Mouse (Mus musculus) CH12.LX (cell line): ENCODE data around the gene Gm3676. TPM values are rescaled to one million over a fixed set of nuclear protein-coding genes. Genes with fewer than 3 reads are reported as not detected.
"Not testable (repeated sequence)": the region's sequence is repeated elsewhere in the genome, so short reads cannot be mapped to it uniquely, and the experiment has no call there.

Experiments
- DNase-seq: peaks from one replicate; pipeline ENCODE4 v3.0.0-alpha.2; 2013; ENCODE audit errors: extremely low read depth
- H3K27ac ChIP-seq: 2 replicates; pipeline ENCODE4 v1.5.1; 2012; ENCODE audit warnings: low read depth, mild to moderate bottlenecking, control low read depth, moderate library complexity; ENCODE audit not compliant: insufficient read depth
- H3K27me3 ChIP-seq: replicated peaks from 2 replicates; pipeline ENCODE3; 2012; ENCODE audit warnings: inconsistent platforms
- H3K36me3 ChIP-seq, 2 experiments: replicated peaks in 1 of 2; 2 replicates each; pipeline versions ENCODE3 to v1.6.1; 2012; ENCODE audit warnings: inconsistent platforms in 1 of 2, low read length in 1 of 2, mild to moderate bottlenecking in 1 of 2, mixed read lengths in 1 of 2, moderate library complexity in 1 of 2; ENCODE audit not compliant: control insufficient read depth in 1 of 2, insufficient read depth in 1 of 2
- H3K4me1 ChIP-seq, 2 experiments: 2 replicates each; pipeline ENCODE4 v1.6.1; 2012; ENCODE audit warnings: inconsistent platforms in 1 of 2, moderate library complexity in 1 of 2; ENCODE audit not compliant: insufficient read depth in 2 of 2, control insufficient read depth in 1 of 2
- H3K4me2 ChIP-seq: 2 replicates; pipeline ENCODE4 v1.6.1; 2012; ENCODE audit warnings: low read depth, mild to moderate bottlenecking, control low read depth; ENCODE audit not compliant: poor library complexity, insufficient read depth, severe bottlenecking
- H3K4me3 ChIP-seq, 3 experiments: fragments of 150-350 bp in 1 of 3; sonication (generic) in 1 of 3; replicated peaks in 1 of 3; 2 replicates each; pipeline versions ENCODE3 to v1.5.1; 2011 to 2012; ENCODE audit warnings: low read depth in 2 of 3, low read length in 2 of 3, mild to moderate bottlenecking in 2 of 3, moderate library complexity in 2 of 3, control low read depth in 1 of 3, improper control_type of control experiment in 1 of 3, inconsistent platforms in 1 of 3, mixed read lengths in 1 of 3; ENCODE audit not compliant: poor library complexity in 1 of 3
- H3K79me2 ChIP-seq: replicated peaks from 2 replicates; pipeline ENCODE4 v1.6.1; 2012; ENCODE audit warnings: mild to moderate bottlenecking, moderate library complexity; ENCODE audit not compliant: control insufficient read depth, poor library complexity, insufficient read depth, severe bottlenecking; ENCODE audit errors: extremely low read depth
- H3K9ac ChIP-seq: 2 replicates; pipeline ENCODE4 v1.6.1; 2012; ENCODE audit warnings: low read depth, mild to moderate bottlenecking, control low read depth, moderate library complexity; ENCODE audit not compliant: insufficient read depth
- H3K9me3 ChIP-seq: replicated peaks from 2 replicates; pipeline ENCODE3; 2012; ENCODE audit warnings: low read length, inconsistent platforms, mixed read lengths
- dilution Hi-C: fragments of 300-500 bp; cut with MboI; formaldehyde crosslinking; loops from 2 replicates; pipeline ENCODE4 v1.14.3; 2020; ENCODE audit warnings: low sequenced_read_pairs; ENCODE audit not compliant: extremely low pct_unique_long_range_greater_than_20kb, extremely low pct_ligation_motif_present
- in situ Hi-C: fragments of 300-500 bp; cut with MboI; formaldehyde crosslinking; loops from 3 replicates; pipeline ENCODE4 v1.14.3; 2019; ENCODE audit warnings: low sequenced_read_pairs, low pct_ligation_motif_present, low pct_unique_long_range_greater_than_20kb, mixed read lengths
- polyA plus RNA-seq: library from polyadenylated mRNA; unstranded; fragments of >175 nt; gene quantifications from 2 replicates; pipeline ENCODE4 v1.2.1, GENCODE M21; 2012; ENCODE audit warnings: low read depth; ENCODE audit not compliant: insufficient read length
- total RNA-seq, 2 experiments: library from RNA; depleted of rRNA; stranded (reverse); fragments of 300-350 nt in 1 of 2; fragments of >200 nt in 1 of 2; gene quantifications; 2 replicates each; pipeline ENCODE4 v1.2.3; 2012 to 2014

Gene Gm3676
- total RNA-seq (2012; rRNA removed) (not detected in 2 replicates), total RNA-seq (2014; rRNA removed) (not detected in 2 replicates), polyA plus RNA-seq (not detected in 2 replicates)

GRCm38 (mm10) chr14:41646387-41646786 lies at the start of gene Gm3676:
Gene Gm3676, minus strand, starts transcription at chr14:41646487.
- DNase-seq, H3K4me1 ChIP-seq, H3K4me2 ChIP-seq, dilution Hi-C loops, H3K9ac ChIP-seq, H3K4me3 ChIP-seq, H3K79me2 ChIP-seq, H3K27ac ChIP-seq, H3K36me3 ChIP-seq, in situ Hi-C loops, H3K27me3 ChIP-seq, H3K9me3 ChIP-seq: not testable (repeated sequence)

DNA sequence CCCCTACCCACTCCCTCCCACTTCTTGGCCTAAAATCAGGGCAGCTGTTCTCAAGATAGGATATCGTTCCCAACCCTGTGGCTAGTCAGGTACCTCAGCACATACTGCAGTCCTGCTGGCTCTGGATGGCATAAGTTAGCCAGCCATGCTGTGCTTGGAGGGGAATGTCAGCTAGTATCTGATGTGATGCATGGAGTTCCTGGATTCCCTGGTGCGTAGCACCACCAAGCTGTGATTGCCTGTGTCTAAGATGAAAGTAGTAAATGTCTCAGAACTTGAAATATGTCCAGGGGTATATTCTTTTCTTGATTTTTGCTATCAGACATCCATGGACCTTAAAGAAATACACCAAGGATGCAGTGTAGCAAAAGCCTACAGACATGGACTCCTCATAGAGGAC lies 1.9 kb upstream of the Gm3676 start:
- H3K9me3 ChIP-seq, H3K27ac ChIP-seq, H3K9ac ChIP-seq, H3K4me2 ChIP-seq, dilution Hi-C loops, H3K79me2 ChIP-seq, H3K4me3 ChIP-seq, H3K36me3 ChIP-seq, H3K27me3 ChIP-seq, H3K4me1 ChIP-seq, DNase-seq, in situ Hi-C loops: not testable (repeated sequence)

GRCm38 (mm10) chr14:41630144-41630543 lies 16.1 kb downstream of the Gm3676 start:
- H3K27ac ChIP-seq, H3K9me3 ChIP-seq, DNase-seq, H3K4me1 ChIP-seq, H3K36me3 ChIP-seq, H3K4me3 ChIP-seq, H3K27me3 ChIP-seq, H3K79me2 ChIP-seq, dilution Hi-C loops, in situ Hi-C loops, H3K4me2 ChIP-seq, H3K9ac ChIP-seq: not testable (repeated sequence)

DNA sequence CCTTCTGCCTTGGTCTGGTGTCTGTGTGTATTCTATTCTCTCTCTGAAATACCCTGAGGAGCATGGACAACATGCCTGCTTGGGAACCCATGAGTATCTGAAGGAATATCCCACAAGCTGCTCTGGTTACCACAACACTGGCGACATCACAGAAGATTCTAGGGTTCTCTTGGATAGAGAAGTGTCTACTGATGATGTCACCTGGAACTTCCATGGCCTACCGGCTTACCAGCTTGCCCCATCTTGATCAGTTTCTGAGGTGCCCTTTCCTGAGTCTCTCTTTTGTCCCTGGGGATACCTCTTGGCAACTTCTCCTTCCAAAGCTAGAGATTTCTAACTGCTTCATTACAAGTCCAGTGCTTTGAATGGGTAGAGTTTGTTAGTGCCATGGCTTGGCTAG lies 21.8 kb downstream of the Gm3676 start, which contains the start of gene Gm3072:
Gene Gm3072 (minus strand): TSS at position 101 of the 400 bp plus-strand sequence.
- H3K36me3 ChIP-seq, H3K9me3 ChIP-seq, H3K4me3 ChIP-seq, H3K79me2 ChIP-seq, H3K9ac ChIP-seq, in situ Hi-C loops, H3K4me2 ChIP-seq, H3K27me3 ChIP-seq, H3K27ac ChIP-seq, DNase-seq, dilution Hi-C loops, H3K4me1 ChIP-seq: not testable (repeated sequence)

GRCm38 (mm10) chr14:41622535-41622934 lies 23.8 kb downstream of the Gm3676 start:
- DNase-seq, H3K27ac ChIP-seq, H3K4me1 ChIP-seq, H3K36me3 ChIP-seq, H3K79me2 ChIP-seq, H3K27me3 ChIP-seq, H3K9me3 ChIP-seq, H3K4me3 ChIP-seq, H3K9ac ChIP-seq, H3K4me2 ChIP-seq, dilution Hi-C loops, in situ Hi-C loops: not testable (repeated sequence)

DNA sequence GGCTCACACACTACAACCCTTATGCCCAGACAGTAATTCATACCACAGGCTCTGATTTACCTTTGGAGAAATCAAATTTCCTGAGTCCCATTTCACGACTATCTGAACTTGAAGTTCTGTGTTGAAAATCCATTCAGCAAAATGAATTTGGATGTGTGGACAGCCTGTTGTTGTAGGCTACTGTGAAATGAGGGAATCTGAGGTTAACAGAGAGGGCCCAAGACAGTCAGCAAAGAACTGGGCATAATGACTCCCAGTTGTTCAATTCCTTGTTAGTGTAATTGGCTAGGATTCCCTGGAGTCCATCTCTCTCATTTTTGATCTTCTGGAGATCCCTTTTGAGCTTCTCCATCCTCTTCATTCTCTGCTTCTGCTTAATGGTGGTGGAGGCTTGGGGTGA lies 35.6 kb downstream of the Gm3676 start:
- DNase-seq, in situ Hi-C loops, H3K9me3 ChIP-seq, H3K4me1 ChIP-seq, H3K36me3 ChIP-seq, H3K4me2 ChIP-seq, H3K9ac ChIP-seq, dilution Hi-C loops, H3K27me3 ChIP-seq, H3K27ac ChIP-seq, H3K79me2 ChIP-seq, H3K4me3 ChIP-seq: not testable (repeated sequence)
